Mouse (Mus musculus): ENCODE data around the gene Dnttip1. TPM values are rescaled to one million over a fixed set of nuclear protein-coding genes. Genes with fewer than 3 reads are reported as not detected.

Gene Dnttip1
- total and polyA plus RNA-seq, 2 experiments from 2014 or later = 24.9 to 53.9 TPM

GRCm38 (mm10) chr2:164800252-164801004, 54.6 kb downstream of the Dnttip1 start:
- Histone ChIP-seq H3K27me3 (ENCODE audit: insufficient read depth, low read length) (no peaks in the 10 kb centered on the region), H3K4me3 (ENCODE audit: low read length) (no peak overlapping the region), H3K9me3 (ENCODE audit: low read length) (no peaks in the 10 kb centered on the region), H3K36me3 (ENCODE audit: insufficient read depth, low read length) (peaks cover 20% of the 10 kb centered on the region; the same call in 1 of the 2 replicates), H3K4me2 (ENCODE audit: low read depth, low read length) (no peak overlapping the region), H3K27ac (no peak overlapping the region), H3K9ac (replicated peaks; ENCODE audit: low read length) (no peak overlapping the region), H3K4me1 (ENCODE audit: insufficient read depth, low read length) (peaks cover 4% of the 10 kb centered on the region; the same call in 1 of the 2 replicates)
- 91% methylated on average over 13 of the region's 13 CpGs for WGBS
- no peak for TF ChIP-seq CTCF (IDR thresholded peaks at IDR 0.05; ENCODE audit: low read depth)
- DNase-seq (ENCODE audit: low spot score) (no peak), ATAC-seq (no peak)

DNA sequence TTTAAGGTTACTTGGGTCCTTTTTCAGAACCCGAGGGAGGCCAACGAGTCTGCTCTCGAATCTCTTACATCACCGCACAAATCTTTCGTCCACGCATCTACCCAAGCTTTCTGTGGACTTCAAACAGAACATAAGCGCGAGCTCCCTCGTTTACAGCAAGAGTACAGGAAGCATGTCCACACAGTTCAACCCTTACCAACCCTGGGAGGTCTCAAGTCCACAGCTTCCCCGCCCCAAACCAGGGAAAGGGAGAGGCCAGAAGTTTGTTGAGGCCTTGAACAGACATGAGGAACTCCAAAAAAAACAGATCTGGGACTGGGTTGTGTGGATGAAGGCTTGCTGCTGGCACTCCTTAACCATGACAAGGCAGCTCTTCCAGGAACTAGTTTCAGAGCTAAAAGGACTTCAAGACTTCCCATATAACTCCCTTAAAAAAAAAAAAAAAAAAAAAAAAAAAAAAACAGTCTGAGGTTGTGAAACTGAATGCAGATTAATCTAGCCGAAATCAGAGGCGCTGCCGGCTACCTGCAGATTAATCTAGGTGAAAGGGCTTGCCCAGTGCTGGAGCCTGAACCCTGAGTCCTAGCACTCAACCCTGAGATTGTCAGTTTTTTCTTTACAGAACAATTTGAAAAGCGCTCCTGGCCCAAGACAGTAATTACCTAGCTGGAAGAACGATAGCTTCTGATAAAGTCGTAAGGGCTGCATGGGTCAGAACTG, 57.6 kb downstream of the Dnttip1 start:
- 91% methylated on average over 16 of the region's 16 CpGs for whole genome bisulfite sequencing
- TF ChIP-seq CTCF (IDR thresholded peaks at IDR 0.05; ENCODE audit: low read depth) = no peak
- H3K27ac ChIP-seq = no peak overlapping the region
- DNase-seq (ENCODE audit: low spot score) = no peak
- H3K9ac ChIP-seq (replicated peaks; ENCODE audit: low read length) = peak overlapping the region; percentile 74; the same call in 1 of the 2 replicates
- H3K4me2 ChIP-seq (ENCODE audit: low read depth, low read length) = peak overlapping the region; percentile 68
- peak overlapping the region; percentile 80 for H3K4me3 ChIP-seq (ENCODE audit: low read length)
- no peaks in the 10 kb centered on the region for H3K9me3 ChIP-seq (ENCODE audit: low read length)
- peaks cover 4% of the 10 kb centered on the region; the same call in 1 of the 2 replicates for H3K4me1 ChIP-seq (ENCODE audit: insufficient read depth, low read length)
- H3K27me3 ChIP-seq (ENCODE audit: insufficient read depth, low read length) = no peaks in the 10 kb centered on the region
- peaks cover 8% of the 10 kb centered on the region; the same call in 1 of the 2 replicates for H3K36me3 ChIP-seq (ENCODE audit: insufficient read depth, low read length)
- no peak for ATAC-seq

DNA sequence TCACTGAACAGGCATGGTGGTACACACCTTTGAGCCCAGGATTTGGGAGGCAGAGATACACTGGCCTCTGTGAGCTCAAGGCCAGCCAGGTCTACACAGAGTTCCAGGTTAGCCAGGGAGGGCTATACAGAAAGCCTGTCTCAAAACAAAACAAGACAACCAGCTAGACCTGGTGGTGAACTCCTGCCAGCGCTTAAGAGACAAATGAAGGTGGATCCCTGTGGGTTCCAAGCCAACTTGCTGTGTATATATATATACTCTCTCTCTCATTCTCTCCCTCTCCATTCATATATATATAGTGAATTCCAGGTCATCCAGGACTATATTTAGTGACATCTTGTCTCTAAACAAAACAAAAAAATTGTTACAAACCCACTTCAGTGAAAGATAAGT, 58.1 kb downstream of the Dnttip1 start:
- peaks cover 4% of the 10 kb centered on the region; the same call in 1 of the 2 replicates for H3K4me1 ChIP-seq (ENCODE audit: insufficient read depth, low read length)
- no peak for ATAC-seq
- no peak for TF ChIP-seq CTCF (IDR thresholded peaks at IDR 0.05; ENCODE audit: low read depth)
- H3K27ac ChIP-seq = peak overlapping the region; percentile 90
- no peaks in the 10 kb centered on the region for H3K27me3 ChIP-seq (ENCODE audit: insufficient read depth, low read length)
- no peaks in the 10 kb centered on the region for H3K9me3 ChIP-seq (ENCODE audit: low read length)
- WGBS = 46% methylated on average over 1 of the region's 1 CpGs
- H3K4me3 ChIP-seq (ENCODE audit: low read length) = peak overlapping the region; percentile 80
- H3K9ac ChIP-seq (replicated peaks; ENCODE audit: low read length) = peak overlapping the region; percentile 74
- H3K36me3 ChIP-seq (ENCODE audit: insufficient read depth, low read length) = peaks cover 10% of the 10 kb centered on the region; the same call in 1 of the 2 replicates
- peak overlapping the region; percentile 68 for H3K4me2 ChIP-seq (ENCODE audit: low read depth, low read length)
- DNase-seq (ENCODE audit: low spot score) = no peak

DNA sequence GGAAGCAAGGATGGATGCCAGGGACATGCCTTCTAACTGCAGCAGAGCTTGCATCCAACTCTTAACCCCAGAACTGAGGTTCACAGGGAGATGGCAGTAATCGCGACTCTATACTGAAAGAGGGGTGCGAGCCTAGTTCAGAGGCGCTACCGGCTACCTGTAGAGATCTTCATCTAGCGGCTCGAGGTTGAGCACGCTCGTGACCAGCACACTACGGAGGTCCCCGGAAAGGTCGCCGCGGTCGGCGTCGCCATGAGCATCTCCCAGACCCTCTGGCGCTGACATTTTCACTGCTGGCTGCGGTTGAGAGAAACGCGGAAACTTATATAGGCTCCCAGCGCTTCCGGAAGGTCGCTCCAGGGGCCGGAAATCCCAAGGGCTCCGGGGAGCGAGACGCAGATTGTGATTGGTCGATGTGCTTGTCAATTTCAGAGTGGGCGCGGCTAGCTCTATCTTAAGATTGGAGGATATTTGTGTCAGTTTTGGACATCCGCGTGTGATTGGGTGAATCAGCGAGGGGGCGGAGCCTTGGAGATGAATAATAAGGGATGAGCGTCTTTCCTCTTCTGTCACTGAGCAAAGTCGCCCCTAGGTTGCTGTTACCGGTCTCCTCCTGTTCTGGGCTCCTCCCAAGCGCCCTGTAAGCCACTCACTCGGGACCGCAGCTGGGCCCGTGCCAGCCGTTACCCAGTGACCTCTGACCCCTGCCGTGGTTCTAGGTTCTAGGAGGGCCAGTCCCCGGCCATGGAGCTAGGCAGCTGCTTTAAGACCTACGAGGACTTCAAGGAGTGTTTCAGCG, 58.9 kb downstream of the Dnttip1 start, which contains the start of the genes Acot8 and Zswim3:
TSS of gene Acot8 (minus strand) at position 350 of the 799 bp plus-strand sequence.
TSS of gene Zswim3 (plus strand) at position 566 of the 799 bp plus-strand sequence.
- Histone ChIP-seq H3K4me3 (ENCODE audit: low read length) (peak within 1 kb of the TSS; percentile 80), H3K4me2 (ENCODE audit: low read depth, low read length) (peak within 1 kb of the TSS; percentile 89), H3K27me3 (ENCODE audit: insufficient read depth, low read length) (no peaks in the 10 kb centered on the region), H3K4me1 (ENCODE audit: insufficient read depth, low read length) (peaks cover 4% of the 10 kb centered on the region; the same call in 1 of the 2 replicates), H3K9ac (replicated peaks; ENCODE audit: low read length) (peak within 1 kb of the TSS; percentile 74), H3K36me3 (ENCODE audit: insufficient read depth, low read length) (peaks cover 12% of the 10 kb centered on the region; the same call in 1 of the 2 replicates), H3K27ac (peak within 1 kb of the TSS; percentile 90), H3K9me3 (ENCODE audit: low read length) (no peaks in the 10 kb centered on the region)
- ATAC-seq (peak; percentile 97), DNase-seq (ENCODE audit: low spot score) (peak; percentile 99)
- whole genome bisulfite sequencing = under 1% methylated on average over 47 of the region's 47 CpGs
- 0 out of 2 replicates have a peak, but pooled peaks have one; percentile 5 for TF ChIP-seq CTCF (IDR thresholded peaks at IDR 0.05; ENCODE audit: low read depth)

DNA sequence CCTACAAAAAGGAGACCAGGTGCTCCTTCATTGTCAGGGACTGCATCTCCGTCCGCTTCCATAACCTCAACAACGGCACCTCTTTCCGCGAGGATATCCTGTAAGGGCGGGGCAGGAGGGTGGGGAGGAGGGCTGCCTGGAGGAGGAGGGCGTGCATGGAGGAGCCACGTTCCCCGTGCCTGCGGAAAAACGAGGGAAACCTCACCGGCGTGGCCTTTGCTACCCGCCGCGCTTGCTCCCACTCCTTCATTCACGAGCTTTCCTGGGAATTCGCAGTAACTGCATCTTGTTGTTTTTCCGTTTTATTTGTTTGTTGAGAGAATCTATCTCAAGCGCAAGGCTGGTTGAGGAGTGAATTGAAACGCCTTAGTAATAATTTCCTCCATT, 59.5 kb downstream of the Dnttip1 start:
- H3K9ac ChIP-seq (replicated peaks; ENCODE audit: low read length) = peak overlapping the region; percentile 74
- DNase-seq (ENCODE audit: low spot score) (peak; percentile 18), ATAC-seq (peak; percentile 37)
- no peaks in the 10 kb centered on the region for H3K9me3 ChIP-seq (ENCODE audit: low read length)
- H3K4me3 ChIP-seq (ENCODE audit: low read length) = peak overlapping the region; percentile 80
- H3K27me3 ChIP-seq (ENCODE audit: insufficient read depth, low read length) = no peaks in the 10 kb centered on the region
- peaks cover 12% of the 10 kb centered on the region; the same call in 1 of the 2 replicates for H3K36me3 ChIP-seq (ENCODE audit: insufficient read depth, low read length)
- peak overlapping the region; percentile 85 for H3K27ac ChIP-seq
- TF ChIP-seq CTCF (IDR thresholded peaks at IDR 0.05; ENCODE audit: low read depth) = no peak
- peaks cover 4% of the 10 kb centered on the region; the same call in 1 of the 2 replicates for H3K4me1 ChIP-seq (ENCODE audit: insufficient read depth, low read length)
- 1% methylated on average over 21 of the region's 21 CpGs for WGBS
- peak overlapping the region; percentile 89 for H3K4me2 ChIP-seq (ENCODE audit: low read depth, low read length)

- Histone ChIP-seq H3K4me3 (ENCODE audit: low read length) (no peak overlapping the region), H3K27ac (no peak overlapping the region), H3K36me3 (ENCODE audit: insufficient read depth, low read length) (0 out of 2 replicates have a peak, but pooled peaks cover 8% of the 10 kb centered on the region), H3K4me2 (ENCODE audit: low read depth, low read length) (peak overlapping the region; percentile 89), H3K27me3 (ENCODE audit: insufficient read depth, low read length) (no peaks in the 10 kb centered on the region), H3K9me3 (ENCODE audit: low read length) (no peaks in the 10 kb centered on the region), H3K9ac (replicated peaks; ENCODE audit: low read length) (no peak overlapping the region), H3K4me1 (ENCODE audit: insufficient read depth, low read length) (peaks cover 4% of the 10 kb centered on the region; the same call in 1 of the 2 replicates)
- 84% methylated on average over 7 of the region's 7 CpGs for WGBS
- TF ChIP-seq CTCF (IDR thresholded peaks at IDR 0.05; ENCODE audit: low read depth) = no peak
- DNase-seq (ENCODE audit: low spot score) (no peak), ATAC-seq (no peak)
Measured at GRCm38 (mm10) chr2:164806614-164807013, 60.8 kb downstream of the Dnttip1 start.
